Mouse (Mus musculus) frontal cortex, postnatal 14 days (tissue): ENCODE measurements at regions not wholly inside any gene's neighbourhood (a gene's known extent, or its start where the extent isn't known, plus 50 kb on each side); places are given as distances from the start of the nearest gene placed in this dataset.
A peak's percentile ranks its signal among the peaks of the same experiment; 100 is the strongest.

Source experiments
- DNase-seq, 2 experiments: peaks; one replicate each; pipeline ENCODE4 v3.0.0; 2022; ENCODE audit warnings: low spot score in 2 of 2

GRCm38 (mm10) chr5:29142957-29143356 is 52.8 kb upstream of the Rnf32 start:
- no peak for DNase-seq

- DNase-seq, result no peak
Measured at GRCm38 (mm10) chr5:29142502-29142901, 53.3 kb upstream of the Rnf32 start.

GRCm38 (mm10) chr5:29137481-29137880 is 58.3 kb upstream of the Rnf32 start:
- DNase-seq, result no peak

GRCm38 (mm10) chr5:29132261-29132660 is 63.5 kb upstream of the Rnf32 start:
- no peak for DNase-seq

- no peak for DNase-seq
Measured at GRCm38 (mm10) chr5:29131762-29132161, 64.0 kb upstream of the Rnf32 start.

GRCm38 (mm10) chr5:29129724-29130123 is 66.1 kb upstream of the Rnf32 start:
- DNase-seq, result no peak

- no peak for DNase-seq
Measured at GRCm38 (mm10) chr5:29116942-29117341, 78.8 kb upstream of the Rnf32 start.

GRCm38 (mm10) chr5:29112531-29112930 is 83.3 kb upstream of the Rnf32 start:
- no peak for DNase-seq

- DNase-seq, result no peak
Measured at GRCm38 (mm10) chr5:29107276-29107675, 88.5 kb upstream of the Rnf32 start.

- DNase-seq, result no peak
Measured at GRCm38 (mm10) chr5:29083288-29083687, 112.5 kb upstream of the Rnf32 start.

- no peak for DNase-seq
Measured at GRCm38 (mm10) chr5:29054393-29054792, 141.4 kb upstream of the Rnf32 start.

- peak; percentile 19 to 43 for DNase-seq
Measured at GRCm38 (mm10) chr5:29036636-29037035, 159.2 kb upstream of the Rnf32 start.

- no peak for DNase-seq
Measured at GRCm38 (mm10) chr5:29033462-29033997, 162.3 kb upstream of the Rnf32 start.

GRCm38 (mm10) chr5:29030525-29030924 is 165.3 kb upstream of the Rnf32 start:
- no peak for DNase-seq

GRCm38 (mm10) chr5:29029957-29030356 is 165.8 kb upstream of the Rnf32 start:
- DNase-seq, result no peak

- no peak for DNase-seq
Measured at GRCm38 (mm10) chr5:29025045-29025444, 170.7 kb upstream of the Rnf32 start.

GRCm38 (mm10) chr5:28992796-28993195 is 203.0 kb upstream of the Rnf32 start:
- no peak for DNase-seq

- DNase-seq, result no peak
Measured at GRCm38 (mm10) chr5:28979932-28980331, 215.9 kb upstream of the Rnf32 start.

- DNase-seq, result no peak
Measured at GRCm38 (mm10) chr5:28970404-28970803, 225.4 kb upstream of the Rnf32 start.

GRCm38 (mm10) chr5:28955036-28955435 is 240.8 kb upstream of the Rnf32 start:
- DNase-seq, result no peak

- no peak for DNase-seq
Measured at GRCm38 (mm10) chr5:28947465-28947864, 248.3 kb upstream of the Rnf32 start.

- DNase-seq, result no peak
Measured at GRCm38 (mm10) chr5:28943571-28944316, 252.0 kb upstream of the Rnf32 start.

GRCm38 (mm10) chr5:28940972-28941371 is 254.8 kb upstream of the Rnf32 start:
- no peak for DNase-seq
